Mouse (Mus musculus) kidney, adult 2 months (tissue): ENCODE measurements around the gene Clvs2.

Experiments
- CTCF ChIP-seq: fragments of 200-500 bp; conservative IDR thresholded peaks from 2 replicates; pipeline ENCODE4 v1.5.1; 2011; ENCODE audit warnings: low read depth, mild to moderate bottlenecking, control low read depth, low read length, moderate library complexity, mixed read lengths; ENCODE audit not compliant: insufficient read depth, insufficient read length
- POLR2A ChIP-seq: fragments of 200-500 bp; IDR thresholded peaks from one replicate; pipeline ENCODE4 v1.6.1; 2011; ENCODE audit warnings: low read depth, low read length, control low read depth

- TF ChIP-seq CTCF (no peak), POLR2A (no peak)
Observed at GRCm38 (mm10) chr10:33540331-33540730, 84.2 kb downstream of the Clvs2 start.
